Mouse (Mus musculus): ENCODE results near the gene Rnf182.

GRCm38 (mm10) chr13:43711708-43712314, 96.3 kb downstream of the Rnf182 start:
- TF ChIP-seq CTCF (IDR thresholded peaks at IDR 0.05; ENCODE audit: borderline replicate concordance, control insufficient read depth, extremely low read depth, insufficient read depth, low read length, poor library complexity) (no peak), POLR2A (IDR thresholded peaks at IDR 0.05; ENCODE audit: control insufficient read depth, extremely low read depth, insufficient read depth, low read length, poor library complexity) (no peak)
